In genomic region chr8:26622311-26623052, GRCm38 (mm10) we compare ENCODE assay signal across 8 mouse cellular contexts.
DNase-seq lines count a peak whose midpoint lies in the region; ATAC-seq and TF ChIP-seq lines count a peak whose summit lies in the region.

No protein-coding gene starts in this region.

- H3K4me2 ChIP-seq in kidney, embryonic 15.5 days = peak overlapping the region; percentile 50
- H3K4me2 ChIP-seq in embryonic facial prominence, embryonic 11.5 days (ENCODE audit: low read depth, low read length) = no peak overlapping the region
- H3K4me2 ChIP-seq in hindbrain, postnatal 0 days (ENCODE audit: low read depth, low read length) = peak overlapping the region; percentile 46
- H3K4me2 ChIP-seq in neural tube, embryonic 12.5 days (replicated peaks) = peak overlapping the region; percentile 45

- peak overlapping the region; percentile 20; the same call in 1 of the 2 replicates for H3K4me3 ChIP-seq in kidney, embryonic 15.5 days (replicated peaks)
- no peak overlapping the region for H3K4me3 ChIP-seq in embryonic facial prominence, embryonic 11.5 days (ENCODE audit: low read depth, low read length)
- H3K4me3 ChIP-seq in hindbrain, postnatal 0 days (ENCODE audit: low read length) = no peak overlapping the region
- no peak overlapping the region for H3K4me3 ChIP-seq in neural tube, embryonic 12.5 days

- WGBS in kidney, embryonic 15.5 days = 4% methylated on average over 12 of the region's 12 CpGs
- WGBS in embryonic facial prominence, embryonic 11.5 days = 24% methylated on average over 12 of the region's 12 CpGs
- 15% methylated on average over 12 of the region's 12 CpGs for WGBS in hindbrain, postnatal 0 days
- 4% methylated on average over 12 of the region's 12 CpGs for WGBS in neural tube, embryonic 12.5 days

- no peak for ATAC-seq in kidney, embryonic 15.5 days (replicated peaks; ENCODE audit: low FRiP score)
- no peak for ATAC-seq in embryonic facial prominence, embryonic 11.5 days (replicated peaks; ENCODE audit: insufficient number of reproducible peaks, low FRiP score, low TSS enrichment, low read depth)
- ATAC-seq in hindbrain, postnatal 0 days = peak; percentile 61
- peak; percentile 90 for ATAC-seq in neural tube, embryonic 12.5 days (ENCODE audit: low FRiP score, low read depth)

- peaks cover 36% of the 10 kb centered on the region for H3K4me1 ChIP-seq in kidney, embryonic 15.5 days
- H3K4me1 ChIP-seq in embryonic facial prominence, embryonic 11.5 days (ENCODE audit: control insufficient read depth, insufficient read depth, low read length) = peaks cover 1% of the 10 kb centered on the region; the same call in 1 of the 2 replicates
- H3K4me1 ChIP-seq in hindbrain, postnatal 0 days (ENCODE audit: insufficient read depth, low read length) = no peaks in the 10 kb centered on the region
- peaks cover 38% of the 10 kb centered on the region for H3K4me1 ChIP-seq in neural tube, embryonic 12.5 days

- H3K27ac ChIP-seq in kidney, embryonic 15.5 days = 0 out of 2 replicates have a peak overlapping the region, but pooled peaks have one; percentile 45
- no peak overlapping the region; the same call in 1 of the 2 replicates for H3K27ac ChIP-seq in embryonic facial prominence, embryonic 11.5 days (replicated peaks; ENCODE audit: low read depth, low read length)
- H3K27ac ChIP-seq in hindbrain, postnatal 0 days = peak overlapping the region; percentile 15; the same call in 1 of the 2 replicates
- H3K27ac ChIP-seq in neural tube, embryonic 12.5 days = peak overlapping the region; percentile 50; the same call in 1 of the 2 replicates

- H3K36me3 ChIP-seq in kidney, embryonic 15.5 days = no peaks in the 10 kb centered on the region
- H3K36me3 ChIP-seq in embryonic facial prominence, embryonic 11.5 days (replicated peaks; ENCODE audit: control insufficient read depth, insufficient read depth, low read depth, low read length) = no peaks in the 10 kb centered on the region
- no peaks in the 10 kb centered on the region for H3K36me3 ChIP-seq in hindbrain, postnatal 0 days (ENCODE audit: insufficient read depth, low read length)
- no peaks in the 10 kb centered on the region for H3K36me3 ChIP-seq in neural tube, embryonic 12.5 days

- no peaks in the 10 kb centered on the region for H3K9me3 ChIP-seq in kidney, embryonic 15.5 days (replicated peaks)
- no peaks in the 10 kb centered on the region for H3K9me3 ChIP-seq in embryonic facial prominence, embryonic 11.5 days (replicated peaks; ENCODE audit: control insufficient read depth, low read length)
- H3K9me3 ChIP-seq in hindbrain, postnatal 0 days (ENCODE audit: low read length) = no peaks in the 10 kb centered on the region
- no peaks in the 10 kb centered on the region for H3K9me3 ChIP-seq in neural tube, embryonic 12.5 days

- TF ChIP-seq CTCF in hindbrain, postnatal 0 days (IDR thresholded peaks at IDR 0.05; ENCODE audit: low read depth) = no peak

- no peak for DNase-seq in kidney, adult 9 months
- peak; percentile 17 for DNase-seq in embryonic facial prominence, embryonic 11.5 days (ENCODE audit: low spot score)
- DNase-seq in hindbrain, postnatal 0 days (ENCODE audit: low spot score) = peak; percentile 72
- DNase-seq in testis, postnatal 10 days (ENCODE audit: low spot score) = no peak
- no peak for DNase-seq in cerebellum, adult 11 months
- DNase-seq in layer of hippocampus, postnatal 36 days = no peak

- H3K9ac ChIP-seq in kidney, embryonic 15.5 days = no peak overlapping the region
- H3K9ac ChIP-seq in embryonic facial prominence, embryonic 11.5 days (replicated peaks; ENCODE audit: low read length) = no peak overlapping the region
- H3K9ac ChIP-seq in hindbrain, postnatal 0 days (replicated peaks; ENCODE audit: low read length) = no peak overlapping the region; the same call in 1 of the 2 replicates
- peak overlapping the region; percentile 33; the same call in 1 of the 2 replicates for H3K9ac ChIP-seq in neural tube, embryonic 12.5 days

- H3K27me3 ChIP-seq in kidney, embryonic 15.5 days = peaks cover 25% of the 10 kb centered on the region
- H3K27me3 ChIP-seq in embryonic facial prominence, embryonic 11.5 days (ENCODE audit: control insufficient read depth, insufficient read depth, low read length) = no peaks in the 10 kb centered on the region
- no peaks in the 10 kb centered on the region for H3K27me3 ChIP-seq in hindbrain, postnatal 0 days (ENCODE audit: insufficient read depth, low read length)
- no peaks in the 10 kb centered on the region for H3K27me3 ChIP-seq in neural tube, embryonic 12.5 days (replicated peaks)

Comparison
In these comparisons a context has a peak if more than half of its experiments do, and no peak if none do; other contexts are left out.
1. ATAC-seq: peak in hindbrain, postnatal 0 days (single experiment) and neural tube, embryonic 12.5 days (single experiment); none in kidney, embryonic 15.5 days (single experiment) and embryonic facial prominence, embryonic 11.5 days (single experiment).
2. DNase-seq: peak in embryonic facial prominence, embryonic 11.5 days (single experiment) and hindbrain, postnatal 0 days (single experiment); none in kidney, adult 9 months (single experiment), testis, postnatal 10 days (single experiment), cerebellum, adult 11 months (single experiment) and layer of hippocampus, postnatal 36 days (0 of 2).